Mouse (Mus musculus) macrophage (primary cell): Measurements from ENCODE around the gene Gm6408. TPM values are rescaled to one million over a fixed set of nuclear protein-coding genes. Genes with fewer than 3 reads are reported as not detected.
"Not testable (repeated sequence)": the region's sequence is repeated elsewhere in the genome, so short reads cannot be mapped to it uniquely, and the experiment has no call there.

Source experiments
- H3K27ac ChIP-seq: fragments of 350-480 bp; formaldehyde crosslinking; 2 replicates; pipeline ENCODE4 v1.9.0; 2021
- H3K36me3 ChIP-seq: fragments of 350-480 bp; formaldehyde crosslinking; 2 replicates; pipeline ENCODE4 v1.9.0; 2021; ENCODE audit errors: inconsistent target
- H3K4me3 ChIP-seq: fragments of 350-480 bp; formaldehyde crosslinking; 2 replicates; pipeline ENCODE4 v1.9.0; 2021; ENCODE audit errors: inconsistent target
- H3K79me2 ChIP-seq: fragments of 350-480 bp; formaldehyde crosslinking; 2 replicates; pipeline ENCODE4 v1.9.0; 2021; ENCODE audit errors: inconsistent target
- WGBS: methylation state at CpG from one replicate; pipeline ENCODE4 v1.1.7; 2026; ENCODE audit warnings: inconsistent platforms; ENCODE audit not compliant: missing documents; 5-methylcytosine and 5-hydroxymethylcytosine counted together
- polyA plus RNA-seq: library from polyadenylated mRNA; stranded (reverse); fragments of 250-400 nt; gene quantifications from 3 replicates; pipeline ENCODE4 v1.2.4, GENCODE M21; 2018; ENCODE audit warnings: inconsistent platforms

Gene Gm6408
- polyA plus RNA-seq, 1 experiment from 2014 or later: not detected

- 82% methylated on average over 9 of the region's 12 CpGs for WGBS
- H3K4me3 ChIP-seq: no peak overlapping the region
- H3K79me2 ChIP-seq: no peaks in the 10 kb centered on the region
- H3K36me3 ChIP-seq: no peaks in the 10 kb centered on the region
- no peak overlapping the region for H3K27ac ChIP-seq
These were observed 9.9 kb upstream of the Gm6408 start for GRCm38 (mm10) chr5:146471821-146472220.

GRCm38 (mm10) chr5:146479564-146479963 lies 2.2 kb upstream of the Gm6408 start:
- 20% methylated on average over 2 of the region's 4 CpGs for WGBS
- not testable (repeated sequence) for H3K4me3 ChIP-seq, H3K36me3 ChIP-seq, H3K27ac ChIP-seq, H3K79me2 ChIP-seq

- not testable (repeated sequence) for H3K4me3 ChIP-seq, H3K79me2 ChIP-seq, H3K27ac ChIP-seq, H3K36me3 ChIP-seq
- 7% methylated on average over 3 of the region's 4 CpGs for WGBS
These were observed 7.2 kb downstream of the Gm6408 start for GRCm38 (mm10) chr5:146488959-146489358.

- not testable (repeated sequence) for H3K36me3 ChIP-seq, H3K27ac ChIP-seq, H3K79me2 ChIP-seq, H3K4me3 ChIP-seq
- no CpG with 5 or more reads among the region's 5 CpGs for WGBS
These were observed 9.3 kb downstream of the Gm6408 start, which contains the start of gene Gm6370 for GRCm38 (mm10) chr5:146491063-146491462. Gm6370 (plus strand) TSS chr5:146491363.

GRCm38 (mm10) chr5:146502099-146502498 lies 20.3 kb downstream of the Gm6408 start, which contains the start of gene 4930449I24Rik:
4930449I24Rik (plus strand) TSS chr5:146502399.
- WGBS: no CpG with 5 or more reads among the region's 5 CpGs
- not testable (repeated sequence) for H3K79me2 ChIP-seq, H3K27ac ChIP-seq

GRCm38 (mm10) chr5:146513823-146514222 lies 32.1 kb downstream of the Gm6408 start, which contains the start of gene Gm3402:
Gm3402 (plus strand) TSS chr5:146514123.
- not testable (repeated sequence) for H3K36me3 ChIP-seq, H3K27ac ChIP-seq, H3K4me3 ChIP-seq, H3K79me2 ChIP-seq
- no CpG with 5 or more reads among the region's 5 CpGs for WGBS

More at GRCm38 (mm10) chr5:146502099-146502498, 20.3 kb downstream of the Gm6408 start, which contains the start of gene 4930449I24Rik:
- H3K36me3 ChIP-seq, H3K4me3 ChIP-seq: not testable (repeated sequence)

GRCm38 (mm10) chr5:146525501-146525900 lies 43.7 kb downstream of the Gm6408 start, which contains the start of gene Gm3404:
Gm3404 (plus strand) TSS chr5:146525801.
- WGBS: no CpG with 5 or more reads among the region's 3 CpGs

More at GRCm38 (mm10) chr5:146525501-146525900, 43.7 kb downstream of the Gm6408 start, which contains the start of gene Gm3404:
- H3K79me2 ChIP-seq, H3K27ac ChIP-seq, H3K36me3 ChIP-seq, H3K4me3 ChIP-seq: not testable (repeated sequence)

Other genes with a start within 250 kb of the Gm6408 start
- gene Wasf3, start 97.0 kb upstream of the Gm6408 start, polyA plus RNA-seq: not detected in 3 replicates
- not detected in 3 replicates for gene Gm6370, start 9.4 kb downstream of the Gm6408 start, polyA plus RNA-seq
- not detected in 3 replicates for gene 4930449I24Rik, start 20.4 kb downstream of the Gm6408 start, polyA plus RNA-seq
- gene Gm3402, start 32.2 kb downstream of the Gm6408 start, polyA plus RNA-seq: not detected in 3 replicates
- not detected in 3 replicates for gene Gm3404, start 43.8 kb downstream of the Gm6408 start, polyA plus RNA-seq
- not detected in 3 replicates for gene Gm3409, start 55.7 kb downstream of the Gm6408 start, polyA plus RNA-seq
- not detected in 3 replicates for gene Gm3415, start 74.2 kb downstream of the Gm6408 start, polyA plus RNA-seq
- not detected in 3 replicates for gene Gpr12, start 103.3 kb downstream of the Gm6408 start, polyA plus RNA-seq